Mouse (Mus musculus) layer of hippocampus, postnatal 25 days (tissue): ENCODE results near the gene Prr5. TPM values are rescaled to one million over a fixed set of nuclear protein-coding genes. Genes with fewer than 3 reads are reported as not detected.

Source experiments
- DNase-seq, 2 experiments: peaks; one replicate each; pipeline ENCODE4 v3.0.0; 2022; ENCODE audit warnings: mixed read lengths in 2 of 2, low spot score in 1 of 2; ENCODE audit errors: extremely low spot score in 1 of 2
- total RNA-seq, 2 experiments: library from RNA; stranded (reverse); gene quantifications; 2 replicates each; pipeline ENCODE4 v1.2.3; 2021

Prr5 gene
- total RNA-seq, result 10 to 100 TPM; 10.1 to 16.9 TPM

DNA sequence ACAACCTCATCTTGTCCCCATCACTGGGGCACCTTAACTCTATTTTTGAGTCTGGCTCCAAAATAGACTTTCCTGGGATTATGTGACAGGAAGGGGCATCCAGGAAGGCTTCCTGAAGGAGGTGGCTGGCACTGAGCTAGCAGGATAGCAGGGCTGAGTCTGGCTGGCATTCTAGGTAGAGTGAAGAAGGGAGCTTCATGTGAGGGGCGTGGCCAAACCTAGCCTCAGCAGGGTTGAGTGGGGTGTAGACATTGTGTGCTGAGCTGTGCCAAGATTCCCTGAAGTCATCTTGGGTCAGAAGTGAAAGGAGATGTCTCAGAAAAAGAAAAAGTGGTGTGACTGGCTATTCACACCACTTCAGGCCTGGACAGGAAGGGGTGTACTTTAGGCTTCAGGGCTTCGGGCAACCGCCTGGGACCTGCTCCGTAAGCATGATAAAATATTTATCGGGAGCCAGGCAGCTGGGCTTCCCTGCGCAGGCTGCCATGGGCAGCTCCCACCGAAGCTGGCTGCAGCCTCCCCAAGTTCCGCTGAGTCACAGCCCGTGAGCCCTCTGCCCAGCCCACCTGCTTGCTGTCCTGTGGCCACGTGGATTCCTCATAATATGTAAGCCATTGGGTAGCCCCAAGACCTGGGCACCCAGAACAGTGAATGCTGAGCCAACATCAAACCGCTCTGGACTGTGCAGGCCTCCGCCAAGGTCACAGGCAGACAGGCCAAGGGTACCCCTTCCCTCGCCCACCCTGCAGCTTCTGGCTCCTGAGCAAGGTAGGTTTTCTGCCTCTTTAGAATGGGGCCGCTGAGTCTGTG, at the start of gene Prr5:
Prr5 (plus strand) TSS at position 683 of the 810 bp plus-strand sequence.
- no peak for DNase-seq

DNA sequence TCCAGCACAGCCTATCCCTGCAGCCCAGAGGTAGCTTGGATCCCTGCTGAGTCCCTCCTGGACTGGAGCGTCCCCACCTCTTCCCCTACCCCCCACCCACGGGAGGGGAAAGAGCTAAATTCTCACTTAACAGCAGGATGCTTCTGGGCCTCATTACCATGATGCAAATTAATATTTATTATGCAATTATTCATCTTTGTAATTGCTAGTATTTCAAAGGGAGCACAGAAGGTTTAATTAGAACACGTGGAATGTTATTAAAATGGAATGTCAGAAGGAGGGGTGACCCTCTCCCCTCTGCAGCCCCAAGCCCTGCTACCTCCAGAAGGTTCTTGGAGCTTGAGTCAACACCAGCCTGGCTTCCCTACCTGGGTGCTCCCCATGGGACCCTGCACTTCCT, 49.4 kb upstream of the Prr5 start:
- no peak for DNase-seq

DNA sequence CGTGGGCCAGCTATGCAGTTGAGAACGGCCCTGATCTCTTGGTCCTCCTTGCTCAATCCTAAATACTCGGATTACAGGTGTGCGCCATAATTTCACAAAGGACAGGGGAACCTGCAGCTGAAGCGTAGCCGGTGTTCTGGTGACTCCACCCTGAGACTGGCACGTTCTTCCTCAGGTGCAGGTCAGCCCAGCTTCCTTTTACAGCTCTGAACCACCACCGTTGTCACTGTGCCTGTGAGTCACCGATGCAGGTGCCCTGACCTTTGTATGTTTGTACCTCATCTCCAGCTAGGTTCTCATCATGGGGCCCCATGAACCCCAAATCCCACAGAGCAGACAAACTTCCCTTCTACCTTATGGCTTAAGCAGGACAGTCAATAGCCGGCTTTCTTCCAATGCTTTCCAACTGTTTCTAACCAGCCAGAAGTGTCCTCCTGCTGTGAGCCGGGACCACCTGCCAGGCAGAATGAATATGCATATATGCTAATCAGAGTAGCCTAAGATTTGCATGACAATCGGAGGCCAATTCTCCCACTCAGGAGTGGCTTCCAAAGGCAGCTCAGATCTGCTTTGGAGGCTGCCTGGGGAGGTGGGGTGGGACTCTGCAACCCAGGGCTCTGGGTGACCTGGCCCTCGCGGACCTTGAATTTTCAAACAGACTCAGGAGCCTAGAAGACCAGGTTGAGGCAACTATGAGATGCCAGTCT, 47.5 kb upstream of the Prr5 start:
- DNase-seq, result no peak

DNA sequence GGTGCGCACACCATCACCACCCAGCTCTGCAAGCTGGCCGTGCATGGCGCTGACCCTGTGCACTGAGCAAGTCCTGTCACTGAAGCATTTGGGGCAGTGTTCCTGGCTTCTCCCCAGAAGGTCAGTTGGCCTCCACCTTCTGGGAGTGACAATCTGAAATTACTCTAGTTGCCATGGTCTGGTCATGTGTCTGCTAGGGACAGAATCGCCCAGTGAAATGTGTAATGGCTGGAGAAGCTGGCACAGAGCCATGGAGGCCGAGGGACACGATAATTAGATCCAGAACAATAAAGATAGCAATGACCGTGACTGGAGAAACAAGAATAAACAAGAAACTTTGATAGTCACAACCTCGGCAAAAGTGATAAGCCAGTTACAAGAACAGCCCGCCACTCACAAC, 44.5 kb upstream of the Prr5 start:
- no peak for DNase-seq

DNA sequence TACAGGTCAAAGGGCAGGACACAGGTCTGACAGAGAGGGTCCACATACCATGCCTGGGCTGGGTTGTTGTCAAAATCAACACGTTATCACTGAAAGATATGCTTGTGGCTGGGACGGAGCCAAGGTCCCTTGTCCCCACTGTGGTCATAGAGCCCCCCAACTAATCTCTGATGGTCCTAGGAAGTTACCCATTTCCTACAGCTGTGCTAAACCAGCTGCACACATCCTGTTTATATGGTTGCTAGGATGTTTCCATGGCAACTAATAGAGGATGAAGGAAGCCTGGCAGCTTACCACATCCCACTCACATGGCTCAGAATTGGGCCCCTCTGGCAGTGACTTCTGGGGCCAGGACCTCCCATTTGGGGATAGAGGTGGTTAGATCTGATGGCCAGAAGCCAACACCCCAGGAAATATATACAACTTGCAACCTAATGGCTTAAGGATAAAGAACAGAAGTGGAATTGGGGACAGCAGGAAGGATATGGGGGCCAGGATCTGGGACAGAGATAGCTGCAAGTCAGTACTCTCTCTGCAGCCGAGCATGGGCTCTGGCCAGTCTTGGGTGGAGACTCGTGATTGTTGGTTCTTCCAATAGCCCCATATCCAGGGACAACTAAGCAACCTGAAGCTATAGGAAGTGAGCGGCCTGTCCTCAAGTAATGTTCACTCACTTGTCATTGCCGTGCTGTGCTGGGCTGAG, 43.6 kb upstream of the Prr5 start:
- DNase-seq, result no peak

DNA sequence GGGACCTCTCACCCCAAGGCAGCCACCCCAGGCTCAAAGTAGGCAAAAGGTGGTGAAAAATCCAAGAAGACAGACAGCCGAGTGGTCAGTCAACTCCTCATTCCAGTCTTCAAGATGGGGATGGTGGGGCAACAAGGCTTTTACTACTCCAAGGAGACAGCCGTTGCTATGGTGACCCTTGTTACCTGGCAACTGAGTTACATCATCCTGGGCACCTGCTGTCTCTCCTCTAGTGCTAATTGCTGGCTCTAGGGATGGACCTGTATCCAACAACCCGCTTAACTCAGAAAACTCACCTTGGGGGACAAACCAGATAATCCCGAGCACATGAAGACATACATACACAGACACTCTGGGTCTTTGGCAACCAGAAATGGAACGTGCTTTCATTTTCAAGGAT, 42.1 kb upstream of the Prr5 start:
- DNase-seq, result peak in 1 of 2 experiments; percentile 46

DNA sequence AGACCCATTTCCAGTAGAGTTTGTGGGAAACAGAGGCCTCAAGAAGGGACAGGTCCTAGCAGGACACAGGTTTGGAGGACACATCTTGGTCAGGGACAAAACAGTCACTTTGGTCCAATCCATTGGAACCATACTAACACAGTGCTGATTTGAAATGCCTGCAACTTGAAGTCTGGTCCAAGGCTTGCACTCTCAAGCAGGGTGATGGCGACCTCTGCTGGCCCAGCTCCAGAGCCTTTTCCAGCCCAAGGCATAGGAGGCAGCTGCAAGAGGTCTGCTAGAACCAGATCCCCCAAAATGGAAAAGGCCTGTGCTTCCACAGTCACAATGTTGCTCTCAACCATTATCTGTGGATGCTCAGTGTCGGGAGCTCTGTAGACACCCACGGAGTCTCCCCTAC, 39.7 kb upstream of the Prr5 start:
- peak in 1 of 2 experiments; percentile 60 for DNase-seq

DNA sequence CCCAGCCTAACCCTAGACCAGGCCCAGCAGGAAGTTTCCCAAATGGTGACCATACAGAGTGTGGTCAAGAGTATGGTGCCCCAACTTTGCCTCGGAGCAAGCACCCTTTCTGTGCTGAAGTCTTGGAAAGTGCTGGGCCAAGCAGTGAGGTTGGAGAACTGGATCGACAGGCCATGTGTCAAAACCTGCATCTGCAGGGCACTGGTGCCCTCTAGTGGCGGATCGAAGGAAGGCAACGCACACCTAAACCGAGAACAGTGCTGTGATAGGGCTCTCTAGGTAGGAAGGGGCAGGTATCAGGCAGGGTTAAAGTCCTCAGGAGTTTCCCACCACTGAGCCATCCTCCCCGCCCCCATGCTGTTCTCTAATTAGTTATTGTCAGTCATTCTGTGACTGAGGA, 37.9 kb upstream of the Prr5 start:
- DNase-seq, result peak; percentile 79 to 84

DNA sequence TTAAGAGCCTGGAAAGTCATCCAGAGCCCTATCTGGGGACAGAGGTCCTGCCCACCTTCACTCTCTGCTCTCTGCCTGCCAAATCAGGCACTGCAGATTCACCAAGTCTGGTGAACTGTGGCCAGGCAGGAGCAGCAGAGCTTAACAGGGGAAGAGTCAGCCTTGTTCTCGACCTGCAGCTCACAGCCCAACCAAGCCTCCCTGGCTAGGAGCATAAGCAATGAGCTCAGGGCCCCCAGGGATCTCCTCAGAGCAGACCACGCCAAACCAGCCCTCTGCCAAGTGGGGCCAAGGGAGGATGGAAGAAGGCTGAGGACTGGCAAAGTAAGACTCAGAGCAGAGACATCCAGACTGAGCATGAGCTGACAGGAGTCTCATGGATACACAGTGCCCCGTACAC, 35.1 kb upstream of the Prr5 start:
- no peak for DNase-seq

DNA sequence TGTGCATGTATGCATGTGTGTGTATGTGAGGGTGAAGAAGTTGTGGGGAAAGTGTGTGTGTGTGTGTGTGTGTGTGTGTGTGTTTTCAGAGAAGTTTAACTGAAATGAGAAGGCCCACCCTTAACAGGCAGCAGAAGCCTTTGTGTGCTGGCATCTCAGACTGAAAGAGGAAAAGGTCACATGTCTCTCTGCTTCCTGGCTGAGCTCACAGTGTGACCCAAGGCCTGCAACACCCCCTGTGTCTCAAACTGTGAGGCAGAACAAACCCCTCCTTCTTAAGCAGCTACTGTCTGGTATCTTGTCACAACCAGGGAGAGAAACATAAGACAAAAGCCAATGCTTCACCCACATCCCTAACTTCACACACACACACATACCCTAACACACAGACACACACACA, 31.0 kb upstream of the Prr5 start:
- no peak for DNase-seq

DNA sequence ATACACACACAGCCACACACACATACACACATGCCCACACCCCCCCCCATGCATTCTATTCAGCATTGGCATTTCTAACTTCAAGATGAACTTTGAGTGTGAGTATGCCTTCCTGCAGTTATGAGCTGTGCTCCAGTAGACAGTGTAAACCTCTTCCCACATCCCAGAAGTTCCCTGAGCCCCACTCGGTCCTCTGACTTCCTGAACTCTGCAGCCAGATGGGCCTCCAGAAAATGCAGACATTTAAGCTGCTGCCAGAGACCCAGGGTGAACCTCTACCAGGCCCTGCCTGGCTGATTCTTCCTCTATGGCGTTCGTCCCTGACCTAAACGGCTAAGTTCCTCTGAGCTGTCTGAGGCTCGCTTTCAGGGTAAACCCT, 30.4 kb upstream of the Prr5 start:
- DNase-seq, result no peak

DNA sequence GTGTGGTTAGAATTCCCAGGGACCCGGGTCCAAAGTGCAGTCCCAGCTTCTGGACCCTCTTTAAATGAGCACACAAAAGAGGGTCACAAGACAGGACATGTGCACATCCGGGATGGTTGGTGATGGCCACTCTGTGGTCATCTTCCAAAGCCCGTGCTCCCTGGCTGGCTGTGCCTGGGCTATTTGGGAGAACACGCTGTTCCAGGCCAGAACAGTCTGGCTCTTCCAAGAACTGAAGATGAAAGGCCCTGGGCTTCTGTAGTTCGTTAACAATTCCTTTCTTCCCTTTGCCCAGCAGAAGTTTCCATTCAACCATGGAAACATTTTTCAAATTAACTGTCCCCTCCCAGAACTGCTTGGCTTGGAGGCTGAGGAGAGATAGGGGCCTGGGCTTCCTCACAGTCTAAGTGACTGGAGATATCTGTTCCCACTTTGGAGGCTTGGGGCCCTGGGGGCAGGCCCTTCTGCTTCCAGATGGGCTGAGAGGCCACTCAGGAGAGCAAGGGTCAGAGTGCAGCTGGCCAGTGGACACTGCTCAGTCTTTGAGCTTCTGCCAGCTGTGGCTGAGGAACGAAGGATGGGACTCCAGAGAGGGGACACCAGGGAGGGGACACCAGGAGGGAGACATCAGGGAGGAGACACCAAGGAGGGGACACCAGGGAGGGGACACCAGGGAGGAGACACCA, 29.8 kb upstream of the Prr5 start:
- no peak for DNase-seq

DNA sequence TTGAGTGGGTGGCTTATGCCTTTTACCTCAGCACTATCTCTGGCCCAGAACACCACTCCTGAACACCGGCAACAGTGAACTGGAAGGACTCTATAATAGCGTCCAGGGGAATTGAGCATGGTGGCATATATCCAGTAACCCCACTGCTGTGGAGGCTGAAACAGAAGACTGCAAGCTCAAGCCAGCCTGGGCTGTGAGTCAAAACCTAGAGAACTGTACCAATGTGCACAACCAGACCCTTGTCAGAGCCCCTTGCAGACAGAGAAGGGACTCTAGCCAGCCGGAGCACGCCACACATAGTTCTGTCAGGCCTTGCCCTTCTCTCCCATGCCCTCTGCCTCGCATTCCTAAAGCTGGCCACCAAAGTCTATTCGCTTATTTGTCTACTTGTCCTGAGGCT, 28.7 kb upstream of the Prr5 start:
- DNase-seq, result no peak

DNA sequence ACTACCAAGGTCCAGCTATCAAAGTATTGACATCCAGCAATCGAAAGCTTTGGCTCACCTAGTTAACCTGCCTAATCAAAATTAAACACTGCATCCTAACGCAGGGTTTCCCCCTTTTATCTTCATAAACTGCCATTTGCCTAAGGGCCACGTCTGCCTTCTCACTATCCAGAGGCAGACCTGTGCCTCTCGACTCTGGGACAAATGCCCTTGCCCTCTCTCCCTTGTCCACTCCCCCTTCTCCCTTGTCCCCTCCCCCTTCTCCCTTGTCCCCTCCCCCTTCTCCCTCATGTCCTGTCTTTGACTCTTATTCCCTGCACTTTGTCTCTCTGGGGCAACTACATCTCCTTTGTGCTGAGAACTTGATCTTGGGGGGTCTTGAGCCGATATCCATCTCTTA, 28.3 kb upstream of the Prr5 start:
- DNase-seq, result no peak

DNA sequence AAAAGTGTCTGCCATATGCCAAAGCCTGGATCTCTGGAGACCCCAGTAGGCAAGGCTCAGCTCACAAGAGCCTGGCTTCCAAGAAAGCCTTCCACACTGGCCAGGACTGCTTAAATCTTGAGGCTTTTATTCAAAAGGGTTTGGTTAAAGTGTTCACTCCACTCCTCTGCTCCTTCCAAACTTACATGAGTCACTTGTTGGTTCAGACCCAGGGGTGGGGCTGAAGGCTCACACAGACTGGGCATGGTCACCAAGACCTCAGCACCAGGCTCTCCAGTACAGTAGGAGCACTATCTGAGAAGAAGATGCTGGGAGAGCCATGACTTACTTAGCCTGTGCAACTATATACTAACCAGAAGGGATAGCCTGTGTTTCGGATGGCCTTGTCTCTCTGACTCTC, 27.5 kb upstream of the Prr5 start:
- DNase-seq, result no peak

DNA sequence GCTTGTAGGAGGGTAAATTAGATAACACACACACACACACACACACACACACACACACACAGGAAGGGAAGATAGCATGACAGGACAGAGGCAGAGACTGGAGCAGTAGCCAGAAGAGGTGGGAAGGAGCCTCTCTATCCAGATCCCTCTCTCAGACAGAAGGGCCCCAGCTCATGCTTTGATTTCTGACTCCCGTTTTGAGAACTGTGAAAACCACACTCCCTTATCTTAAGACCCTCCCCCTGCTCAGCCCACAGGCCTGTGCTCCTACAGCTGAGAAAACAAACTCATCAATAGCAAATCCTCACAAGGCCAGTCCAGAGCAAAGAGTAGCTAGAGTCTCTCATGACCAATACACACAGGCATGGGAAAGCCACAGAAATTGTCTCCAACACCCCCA, 26.2 kb upstream of the Prr5 start:
- no peak for DNase-seq

DNA sequence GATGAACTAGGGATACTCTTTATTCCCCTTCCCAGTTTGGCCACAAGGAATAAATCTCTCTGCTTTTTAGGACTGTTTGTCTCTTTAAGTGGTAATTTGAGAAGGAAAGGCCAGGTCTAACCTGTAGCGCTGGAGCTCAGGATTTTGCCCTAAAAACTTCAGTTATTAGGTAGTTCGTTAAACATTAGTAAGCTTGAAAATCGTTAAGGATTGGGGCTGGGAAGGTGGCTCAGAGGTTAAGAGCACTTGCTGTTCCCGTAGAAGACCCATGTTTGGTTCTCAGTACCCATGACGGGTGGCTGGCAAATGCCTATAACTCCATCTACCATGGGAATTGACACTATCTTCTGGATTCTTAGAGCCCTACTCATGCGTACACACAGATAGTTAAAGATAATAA, 17.9 kb upstream of the Prr5 start:
- DNase-seq, result no peak

DNA sequence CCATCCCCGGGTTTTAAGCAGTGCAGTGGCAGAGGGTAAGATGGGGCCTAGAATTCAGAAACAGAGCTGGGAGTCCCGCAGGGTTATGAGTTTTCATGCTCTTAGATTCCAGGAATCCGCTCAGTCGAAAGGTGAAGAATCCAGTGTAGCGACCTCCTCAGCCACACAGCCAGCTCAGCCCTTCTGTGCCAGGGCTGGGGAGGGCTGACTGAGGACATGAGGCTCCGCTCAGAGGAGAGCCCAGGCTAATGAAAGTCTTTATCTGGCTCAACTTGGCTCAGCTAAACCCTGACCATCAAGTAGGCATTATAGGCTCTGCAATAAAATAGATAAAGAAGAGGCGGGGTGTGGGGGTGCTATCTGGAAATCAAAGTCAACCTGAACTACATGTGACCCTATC, 16.3 kb upstream of the Prr5 start:
- no peak for DNase-seq

DNA sequence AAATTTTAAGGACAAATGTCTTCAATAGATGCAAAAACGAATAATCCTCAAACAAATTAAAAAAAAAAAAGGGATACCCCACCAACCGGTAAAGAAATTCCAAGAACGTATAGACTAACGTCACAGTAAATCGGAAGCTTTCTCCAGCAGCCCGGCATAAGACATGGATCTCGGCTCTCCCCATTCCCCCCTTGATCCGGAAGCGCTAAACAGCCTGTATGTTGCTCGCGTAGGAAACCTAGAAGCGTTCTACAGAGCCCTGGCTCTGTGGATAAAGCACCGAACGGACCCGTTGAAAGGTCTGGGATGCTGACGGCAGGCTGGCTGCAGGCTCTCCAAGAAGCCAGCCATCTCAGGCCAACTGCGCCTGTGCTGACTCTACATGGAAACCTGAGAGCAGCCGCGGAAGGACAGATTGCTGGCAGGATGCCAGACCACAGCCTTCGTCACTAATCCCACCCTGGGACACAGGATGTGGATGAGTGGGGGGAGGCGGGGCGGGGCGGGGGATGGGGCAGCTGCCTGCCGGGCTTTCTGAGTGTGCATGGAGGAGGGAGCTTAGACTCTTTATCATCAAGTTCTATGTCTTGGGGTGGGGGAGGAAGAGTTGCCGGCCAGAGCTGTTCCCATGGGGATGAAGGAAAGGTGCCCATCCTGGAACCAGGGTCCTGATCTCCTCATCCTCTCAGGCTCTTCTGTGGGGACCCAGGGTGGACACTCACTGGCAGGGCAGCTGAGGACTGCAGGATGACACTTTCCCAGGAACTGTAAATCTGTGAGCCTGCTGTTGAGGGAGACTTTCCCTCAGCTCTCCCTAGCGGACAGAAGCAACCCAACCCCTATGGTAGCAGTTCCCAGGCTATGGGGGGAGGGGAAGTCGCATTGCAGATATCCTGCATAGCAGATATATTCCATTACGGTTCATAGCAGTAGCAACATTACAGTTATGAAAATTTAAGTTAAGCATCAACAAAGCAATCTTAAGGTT, 15.1 kb upstream of the Prr5 start:
- peak in 1 of 2 experiments; percentile 60 for DNase-seq

DNA sequence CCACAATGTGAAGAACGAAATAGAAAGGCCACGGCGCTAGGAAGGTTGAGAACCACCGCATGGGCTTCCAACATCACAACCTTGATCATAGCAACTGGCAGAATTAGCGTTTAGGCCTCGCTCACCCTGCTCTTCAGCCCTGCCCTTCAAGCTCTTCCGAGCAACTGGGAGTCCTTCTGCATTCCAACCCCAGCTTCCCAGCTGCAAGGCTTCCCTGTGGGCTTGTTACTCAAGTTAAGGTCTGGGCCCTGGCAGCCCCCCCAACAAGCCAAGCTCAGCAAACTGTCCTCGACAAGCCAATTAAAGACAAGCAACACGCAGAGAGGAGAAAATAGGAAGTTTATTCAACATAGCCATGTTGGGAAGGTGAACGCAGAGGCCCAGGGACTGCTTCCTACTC, 14.4 kb upstream of the Prr5 start:
- no peak for DNase-seq
